ENCODE assay signal across 23 mouse cellular contexts in the genomic region with DNA sequence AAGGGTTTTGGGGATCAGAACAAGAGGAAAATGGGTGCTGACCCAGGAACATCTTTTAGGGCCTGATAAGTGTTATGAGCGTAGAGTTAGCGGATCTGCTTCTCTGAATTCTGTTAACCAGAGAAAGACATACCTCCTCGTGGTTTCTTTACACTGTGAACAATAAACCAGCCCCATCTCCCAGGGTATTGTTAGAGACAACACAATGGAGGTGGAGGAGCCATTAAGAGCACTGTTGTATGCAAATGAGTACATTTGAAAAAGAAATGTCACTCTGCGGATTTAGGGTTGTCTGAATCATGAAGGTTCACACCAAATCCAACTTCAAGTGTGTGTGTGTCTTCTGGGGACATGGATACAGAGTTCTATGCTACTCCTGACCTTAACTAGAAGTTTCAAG.
"Had no signal": no experiment of that assay in that cellular context is flagged by ENCODE, and none has a peak within 500 bp of the region (broad histone marks: within the 10 kb centered on the region; RNA-seq: fewer than 3 reads in every experiment).

No protein-coding gene starts in this region.

- DNase-seq: gastrocnemius, adult 2 months; gastrocnemius, postnatal 10 days; gastrocnemius, postnatal 25 days; heart, postnatal 10 days; heart, postnatal 4 days; kidney, adult 18-20 months; kidney, adult 8-10 months; kidney, postnatal 10 days; kidney, postnatal 25 days; kidney, postnatal 4 days; layer of hippocampus, postnatal 36 days; left cerebral cortex, postnatal 4 days had no signal

- H3K27ac ChIP-seq: heart, embryonic 10.5 days; hindbrain, embryonic 10.5 days; hindbrain, embryonic 12.5 days; hindbrain, embryonic 14.5 days; intestine, embryonic 15.5 days; layer of hippocampus, adult 2 months; limb, embryonic 13.5 days; limb, embryonic 15.5 days; liver, embryonic 12.5 days; liver, embryonic 14.5 days had no signal

- H3K4me1 ChIP-seq: intestine, embryonic 15.5 days; liver, embryonic 12.5 days had no signal

- H3K4me3 ChIP-seq: gastrocnemius, adult 2 months; heart, embryonic 10.5 days; heart, embryonic 12.5 days; hindbrain, embryonic 10.5 days; hindbrain, embryonic 12.5 days; intestine, embryonic 15.5 days; layer of hippocampus, adult 2 months; limb, embryonic 13.5 days; limb, embryonic 15.5 days; liver, embryonic 12.5 days had no signal
